Mouse (Mus musculus) CH12.LX (cell line): ENCODE results near the gene Gm1123. TPM values are rescaled to one million over a fixed set of nuclear protein-coding genes. Genes with fewer than 3 reads are reported as not detected.

Experiments used
- DNase-seq: peaks from one replicate; pipeline ENCODE4 v3.0.0-alpha.2; 2013; ENCODE audit errors: extremely low read depth
- H3K27ac ChIP-seq: 2 replicates; pipeline ENCODE4 v1.5.1; 2012; ENCODE audit warnings: low read depth, mild to moderate bottlenecking, control low read depth, moderate library complexity; ENCODE audit not compliant: insufficient read depth
- H3K27me3 ChIP-seq: replicated peaks from 2 replicates; pipeline ENCODE3; 2012; ENCODE audit warnings: inconsistent platforms
- H3K36me3 ChIP-seq, 2 experiments: replicated peaks in 1 of 2; 2 replicates each; pipeline versions ENCODE3 to v1.6.1; 2012; ENCODE audit warnings: inconsistent platforms in 1 of 2, low read length in 1 of 2, mild to moderate bottlenecking in 1 of 2, mixed read lengths in 1 of 2, moderate library complexity in 1 of 2; ENCODE audit not compliant: control insufficient read depth in 1 of 2, insufficient read depth in 1 of 2
- H3K4me1 ChIP-seq, 2 experiments: 2 replicates each; pipeline ENCODE4 v1.6.1; 2012; ENCODE audit warnings: inconsistent platforms in 1 of 2, moderate library complexity in 1 of 2; ENCODE audit not compliant: insufficient read depth in 2 of 2, control insufficient read depth in 1 of 2
- H3K4me2 ChIP-seq: 2 replicates; pipeline ENCODE4 v1.6.1; 2012; ENCODE audit warnings: low read depth, mild to moderate bottlenecking, control low read depth; ENCODE audit not compliant: poor library complexity, insufficient read depth, severe bottlenecking
- H3K4me3 ChIP-seq, 3 experiments: fragments of 150-350 bp in 1 of 3; sonication (generic) in 1 of 3; replicated peaks in 1 of 3; 2 replicates each; pipeline versions ENCODE3 to v1.5.1; 2011 to 2012; ENCODE audit warnings: low read depth in 2 of 3, low read length in 2 of 3, mild to moderate bottlenecking in 2 of 3, moderate library complexity in 2 of 3, control low read depth in 1 of 3, improper control_type of control experiment in 1 of 3, inconsistent platforms in 1 of 3, mixed read lengths in 1 of 3; ENCODE audit not compliant: poor library complexity in 1 of 3
- H3K79me2 ChIP-seq: replicated peaks from 2 replicates; pipeline ENCODE4 v1.6.1; 2012; ENCODE audit warnings: mild to moderate bottlenecking, moderate library complexity; ENCODE audit not compliant: control insufficient read depth, poor library complexity, insufficient read depth, severe bottlenecking; ENCODE audit errors: extremely low read depth
- H3K9ac ChIP-seq: 2 replicates; pipeline ENCODE4 v1.6.1; 2012; ENCODE audit warnings: low read depth, mild to moderate bottlenecking, control low read depth, moderate library complexity; ENCODE audit not compliant: insufficient read depth
- H3K9me3 ChIP-seq: replicated peaks from 2 replicates; pipeline ENCODE3; 2012; ENCODE audit warnings: low read length, inconsistent platforms, mixed read lengths
- ELF1 ChIP-seq: IDR thresholded peaks from 2 replicates; pipeline ENCODE4 v1.6.1; 2014; ENCODE audit warnings: low read depth, mild to moderate bottlenecking, inconsistent platforms, low read length, improper control_type of control experiment
- ETS1 ChIP-seq: conservative IDR thresholded peaks from 2 replicates; pipeline ENCODE4 v1.6.1; 2012; ENCODE audit warnings: low read depth, mild to moderate bottlenecking, inconsistent platforms, low read length, improper control_type of control experiment, moderate library complexity
- GABPA ChIP-seq: IDR thresholded peaks from 2 replicates; pipeline ENCODE4 v1.6.1; 2012; ENCODE audit warnings: low read depth, low read length, improper control_type of control experiment, inconsistent platforms; ENCODE audit not compliant: insufficient replicate concordance
- KAT2A ChIP-seq: IDR thresholded peaks from 2 replicates; pipeline ENCODE4 v1.6.1; 2012; ENCODE audit warnings: low read length, improper control_type of control experiment, inconsistent platforms; ENCODE audit not compliant: insufficient replicate concordance
- MAFK ChIP-seq: IDR thresholded peaks from 2 replicates; pipeline ENCODE4 v1.6.1; 2011; ENCODE audit warnings: low read length, improper control_type of control experiment; ENCODE audit not compliant: insufficient replicate concordance
- MAX ChIP-seq: IDR thresholded peaks from 2 replicates; pipeline ENCODE4 v1.6.1; 2011; ENCODE audit warnings: low read length, improper control_type of control experiment
- MAZ ChIP-seq: IDR thresholded peaks from 2 replicates; pipeline ENCODE4 v1.6.1; 2012; ENCODE audit warnings: low read depth, mild to moderate bottlenecking, inconsistent platforms, low read length, improper control_type of control experiment, moderate library complexity
- MEF2A ChIP-seq: IDR thresholded peaks from 2 replicates; pipeline ENCODE4 v1.6.1; 2014; ENCODE audit warnings: low read depth, mild to moderate bottlenecking, inconsistent platforms, low read length, improper control_type of control experiment, borderline replicate concordance
- MXI1 ChIP-seq: IDR thresholded peaks from 2 replicates; pipeline ENCODE4 v1.6.1; 2011; ENCODE audit warnings: mild to moderate bottlenecking, low read depth, low read length, improper control_type of control experiment
- NRF1 ChIP-seq: IDR thresholded peaks from 2 replicates; pipeline ENCODE4 v1.6.1; 2014; ENCODE audit warnings: low read depth, mild to moderate bottlenecking, inconsistent platforms, low read length, improper control_type of control experiment, moderate library complexity
- PAX5 ChIP-seq: IDR thresholded peaks from 2 replicates; pipeline ENCODE4 v1.6.1; 2012; ENCODE audit warnings: low read length, inconsistent platforms, mixed read lengths
- RAD21 ChIP-seq: IDR thresholded peaks from 2 replicates; pipeline ENCODE4 v1.6.1; 2011; ENCODE audit warnings: low read depth, mild to moderate bottlenecking, low read length, improper control_type of control experiment, moderate library complexity
- TBP ChIP-seq: conservative IDR thresholded peaks from 2 replicates; pipeline ENCODE4 v1.6.1; 2011; ENCODE audit warnings: low read depth, low read length, improper control_type of control experiment
- TCF12 ChIP-seq: IDR thresholded peaks from 2 replicates; pipeline ENCODE4 v1.6.1; 2014; ENCODE audit warnings: low read depth, mild to moderate bottlenecking, inconsistent platforms, low read length, improper control_type of control experiment
- UBTF ChIP-seq: IDR thresholded peaks from 2 replicates; pipeline ENCODE4 v1.6.1; 2012; ENCODE audit warnings: low read depth, mild to moderate bottlenecking, inconsistent platforms, low read length, improper control_type of control experiment, moderate library complexity
- USF1 ChIP-seq: IDR thresholded peaks from 2 replicates; pipeline ENCODE4 v1.6.1; 2014; ENCODE audit warnings: low read depth, mild to moderate bottlenecking, inconsistent platforms, low read length, improper control_type of control experiment
- USF2 ChIP-seq: conservative IDR thresholded peaks from 2 replicates; pipeline ENCODE4 v1.6.1; 2011; ENCODE audit warnings: low read depth, low read length, improper control_type of control experiment
- ZC3H11A ChIP-seq: IDR thresholded peaks from 2 replicates; pipeline ENCODE4 v1.6.1; 2012; ENCODE audit warnings: low read depth, mild to moderate bottlenecking, inconsistent platforms, low read length, improper control_type of control experiment
- ZMIZ1 ChIP-seq: IDR thresholded peaks from 2 replicates; pipeline ENCODE4 v1.6.1; 2012; ENCODE audit warnings: low read depth, mild to moderate bottlenecking, inconsistent platforms, low read length, improper control_type of control experiment
- ZNF384 ChIP-seq: IDR thresholded peaks from 2 replicates; pipeline ENCODE4 v1.6.1; 2012; ENCODE audit warnings: low read depth, low read length, improper control_type of control experiment, inconsistent platforms
- dilution Hi-C: fragments of 300-500 bp; cut with MboI; formaldehyde crosslinking; loops from 2 replicates; pipeline ENCODE4 v1.14.3; 2020; ENCODE audit warnings: low sequenced_read_pairs; ENCODE audit not compliant: extremely low pct_unique_long_range_greater_than_20kb, extremely low pct_ligation_motif_present
- in situ Hi-C: fragments of 300-500 bp; cut with MboI; formaldehyde crosslinking; loops from 3 replicates; pipeline ENCODE4 v1.14.3; 2019; ENCODE audit warnings: low sequenced_read_pairs, low pct_ligation_motif_present, low pct_unique_long_range_greater_than_20kb, mixed read lengths
- polyA plus RNA-seq: library from polyadenylated mRNA; unstranded; fragments of >175 nt; gene quantifications from 2 replicates; pipeline ENCODE4 v1.2.1, GENCODE M21; 2012; ENCODE audit warnings: low read depth; ENCODE audit not compliant: insufficient read length
- total RNA-seq, 2 experiments: library from RNA; depleted of rRNA; stranded (reverse); fragments of 300-350 nt in 1 of 2; fragments of >200 nt in 1 of 2; gene quantifications; 2 replicates each; pipeline ENCODE4 v1.2.3; 2012 to 2014

The Gm1123 gene
- not detected in 2 replicates for total RNA-seq (2012; rRNA removed)
- total RNA-seq (2014; rRNA removed) = not detected in 2 replicates
- polyA plus RNA-seq = not detected in 2 replicates

DNA sequence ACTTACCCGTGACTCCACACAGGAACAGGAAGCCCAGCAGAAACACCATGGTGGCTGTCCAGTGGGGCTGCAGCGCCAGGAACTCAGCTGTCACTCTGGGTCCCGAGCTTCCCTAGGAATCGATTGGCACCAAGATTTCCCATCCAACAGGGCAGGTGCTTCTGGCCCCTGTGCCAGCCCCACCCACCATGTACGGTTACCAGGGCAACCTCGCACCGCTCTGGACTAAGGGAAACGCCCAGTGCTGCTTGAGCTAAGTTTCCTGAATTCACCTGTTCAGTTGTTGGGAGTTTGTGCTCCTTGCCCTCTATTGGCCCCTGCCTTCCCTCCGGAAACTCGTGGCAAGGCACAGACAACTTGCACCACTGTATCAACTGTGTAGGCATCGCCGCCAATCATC, at the start of gene Gm1123:
Gene Gm1123, minus strand, starts transcription at position 141 of the 400 bp plus-strand sequence.
- TF ChIP-seq ZMIZ1 = no peak
- no peak for TF ChIP-seq MAFK
- DNase-seq = no peak
- no peak within 1 kb of the TSS for H3K4me3 ChIP-seq

DNA sequence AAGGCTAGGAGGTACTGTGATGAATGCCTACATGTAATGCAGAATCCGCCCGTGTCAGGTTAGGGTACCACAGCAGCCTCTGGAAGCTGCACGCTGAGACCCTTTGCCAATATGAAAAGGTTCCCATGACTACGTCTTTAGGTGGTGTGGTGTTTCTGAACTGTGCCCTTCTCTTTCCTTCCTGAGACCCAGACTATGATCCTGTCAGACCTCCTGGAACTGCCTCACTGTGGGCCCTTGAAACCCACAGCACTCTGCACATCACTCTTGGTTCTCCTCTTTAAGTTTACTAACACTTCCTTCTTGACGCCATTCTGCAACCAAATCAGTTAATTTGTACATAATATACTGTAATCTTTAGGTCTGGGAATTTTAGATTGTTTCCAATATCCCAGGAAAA, 46.2 kb upstream of the Gm1123 start:
- no peak overlapping the region for H3K9ac ChIP-seq
- H3K4me3 ChIP-seq = no peak overlapping the region
- in situ Hi-C loops = no loop called here
- no peak for TF ChIP-seq TBP
- TF ChIP-seq PAX5 = no peak
- no peak overlapping the region for H3K27ac ChIP-seq
- H3K79me2 ChIP-seq = no peaks in the 10 kb centered on the region
- dilution Hi-C loops = no loop called here
- no peak overlapping the region for H3K4me2 ChIP-seq
- DNase-seq = no peak
- no peaks in the 10 kb centered on the region for H3K27me3 ChIP-seq
- no peaks in the 10 kb centered on the region for H3K4me1 ChIP-seq
- H3K36me3 ChIP-seq = peaks cover 0 to 2% of the 10 kb centered on the region in 2 experiments
- H3K9me3 ChIP-seq = no peaks in the 10 kb centered on the region

More for the DNA sequence above, at the start of gene Gm1123:
- Histone ChIP-seq H3K36me3 (peaks cover 2 to 11% of the 10 kb centered on the region in 2 experiments), H3K9me3 (no peaks in the 10 kb centered on the region), H3K9ac (no peak within 1 kb of the TSS), H3K4me1 (no peaks in the 10 kb centered on the region), H3K27me3 (no peaks in the 10 kb centered on the region), H3K27ac (no peak within 1 kb of the TSS), H3K79me2 (no peaks in the 10 kb centered on the region), H3K4me2 (no peak within 1 kb of the TSS)
- in situ Hi-C loops = no loop called here
- dilution Hi-C loops = no loop called here

DNA sequence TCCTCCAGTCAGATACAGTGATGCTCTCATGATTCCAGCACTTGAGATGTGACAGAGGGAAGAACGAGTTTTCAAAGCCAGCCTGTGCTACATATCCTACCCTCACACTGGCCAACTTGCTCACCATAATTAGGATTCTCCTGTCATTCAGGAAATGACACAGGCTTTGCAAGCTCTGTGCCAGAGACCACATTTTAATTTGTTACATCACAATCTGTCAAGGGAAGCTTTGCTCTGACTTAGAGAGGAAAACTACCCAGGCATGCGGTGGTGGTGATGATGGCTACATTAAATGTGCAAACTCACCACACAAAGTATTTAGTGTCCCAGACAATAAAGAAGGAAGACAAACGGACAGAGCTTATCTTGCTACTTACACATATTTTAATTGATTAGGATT, 45.8 kb upstream of the Gm1123 start:
- TF ChIP-seq USF2 (no peak), ELF1 (no peak), MXI1 (no peak), GABPA (no peak), NRF1 (no peak), TCF12 (no peak), RAD21 (no peak), ZNF384 (no peak), MAZ (no peak), ETS1 (no peak), MEF2A (no peak), TBP (no peak), UBTF (no peak), MAFK (no peak), ZC3H11A (no peak), MAX (no peak), USF1 (no peak), KAT2A (no peak)
- Histone ChIP-seq H3K9me3 (no peaks in the 10 kb centered on the region), H3K4me2 (no peak overlapping the region), H3K79me2 (no peaks in the 10 kb centered on the region), H3K27me3 (no peaks in the 10 kb centered on the region), H3K36me3 (peaks cover 0 to 2% of the 10 kb centered on the region in 2 experiments), H3K27ac (no peak overlapping the region), H3K4me1 (no peaks in the 10 kb centered on the region), H3K4me3 (no peak overlapping the region), H3K9ac (no peak overlapping the region)
- in situ Hi-C loops (no loop called here), dilution Hi-C loops (no loop called here)
- DNase-seq = no peak
